In the genomic region with DNA sequence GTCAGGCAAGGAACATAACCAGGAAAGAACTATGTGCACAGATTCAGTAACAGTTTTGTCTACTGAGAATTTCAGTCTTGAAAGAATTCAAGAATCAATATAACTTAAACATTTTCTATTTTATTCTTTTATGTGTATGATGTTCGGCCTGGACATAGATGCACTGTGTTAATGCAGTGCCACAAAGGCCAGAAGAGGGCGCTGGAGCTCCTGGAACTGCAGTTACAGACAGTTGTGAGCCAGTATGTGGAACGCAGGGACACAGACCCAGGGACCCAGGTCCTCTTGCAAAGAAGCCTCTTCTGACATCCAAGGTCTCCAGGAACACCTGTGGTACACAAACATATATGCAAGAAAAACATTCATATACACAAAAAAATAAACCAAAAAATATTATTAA, we compare ENCODE assay signal across 9 mouse cellular contexts. TPM values are rescaled to one million over a fixed set of nuclear protein-coding genes. Genes with fewer than 3 reads are reported as not detected.
A peak's percentile ranks its signal among the peaks of the same experiment; 100 is the strongest.
DNase-seq lines count a peak whose midpoint lies in the region; ATAC-seq and TF ChIP-seq lines count a peak whose summit lies in the region.
"Had no signal": no experiment of that assay in that cellular context is flagged by ENCODE, and none has a peak within 500 bp of the region (broad histone marks: within the 10 kb centered on the region; RNA-seq: fewer than 3 reads in every experiment).

No protein-coding gene starts in this region.

- H3K4me1 ChIP-seq in lung, postnatal 0 days (ENCODE audit: insufficient read depth, low read depth, low read length) = no peaks in the 10 kb centered on the region

- DNase-seq in cerebellum, postnatal 10 days = peak; percentile 26 to 33
- DNase-seq in cerebellum, adult 8-10 months = no peak
- no peak for DNase-seq in lung, postnatal 0 days (ENCODE audit: low spot score)
- no peak for DNase-seq in lung, postnatal 25 days (ENCODE audit: low spot score)
- DNase-seq in c-Kit-positive CD71-positive TER-119-negative erythroid progenitor cells, embryonic 14.5 days (ENCODE audit: low read depth) = peak; percentile 46
- peak; percentile 60 for DNase-seq in splenic B cell, adult 2 months (ENCODE audit: low read depth, low spot score)
- no peak for DNase-seq in layer of hippocampus, adult 9-11 months
- no peak for DNase-seq in left cerebral cortex, postnatal 4 days

- H3K27ac ChIP-seq in lung, postnatal 0 days (ENCODE audit: low read length) = no peak overlapping the region
- H3K27ac ChIP-seq: heart, embryonic 15.5 days had no signal

- H3K9me3 ChIP-seq in lung, postnatal 0 days (ENCODE audit: low read length) = no peaks in the 10 kb centered on the region
- H3K9me3 ChIP-seq: heart, embryonic 15.5 days had no signal

- peak; percentile 51 for TF ChIP-seq CTCF in lung, postnatal 0 days (IDR thresholded peaks at IDR 0.05)

- WGBS in lung, postnatal 0 days = 59% methylated on average over 3 of the region's 3 CpGs

- no peak for ATAC-seq in lung, postnatal 0 days

- H3K36me3 ChIP-seq in lung, postnatal 0 days (ENCODE audit: insufficient read depth, low read length) = peaks cover 3% of the 10 kb centered on the region; the same call in 1 of the 2 replicates
- H3K36me3 ChIP-seq in splenic B cell, adult 2 months (ENCODE audit: control insufficient read depth, insufficient read depth, low read length, poor library complexity, severe bottlenecking) = no peaks in the 10 kb centered on the region; the same call in 1 of the 2 replicates

- H3K27me3 ChIP-seq in lung, postnatal 0 days (replicated peaks; ENCODE audit: insufficient read depth, low read length) = no peaks in the 10 kb centered on the region
- H3K27me3 ChIP-seq in splenic B cell, adult 2 months (ENCODE audit: control insufficient read depth, insufficient read depth, low read length, poor library complexity, severe bottlenecking) = no peaks in the 10 kb centered on the region
- H3K27me3 ChIP-seq: heart, embryonic 15.5 days had no signal

- no peak overlapping the region for H3K4me3 ChIP-seq in lung, postnatal 0 days (ENCODE audit: low read depth, low read length)
- H3K4me3 ChIP-seq: heart, embryonic 15.5 days had no signal

- no peak overlapping the region for H3K9ac ChIP-seq in lung, postnatal 0 days (replicated peaks; ENCODE audit: low read depth)
- H3K9ac ChIP-seq: heart, embryonic 15.5 days had no signal

- intact Hi-C loops in left cerebral cortex, postnatal 4 days (cut with DNase I) = no loop called here

- TF ChIP-seq EP300 in lung, postnatal 0 days (IDR thresholded peaks at IDR 0.05) = no peak

- no peak overlapping the region for H3K4me2 ChIP-seq in lung, postnatal 0 days (replicated peaks; ENCODE audit: low read depth, low read length)
- H3K4me2 ChIP-seq: heart, embryonic 15.5 days had no signal

RNA-seq across cellular contexts. Expression of gene Vps11, which starts 3.0 kb away (rescaled TPM):
- 24.5 and 26.1 TPM in 2 replicates for polyA plus RNA-seq in lung, postnatal 0 days (2015; fragmentation: Nextera tagmentation; extraction: Ambion mirVana)
- 10 to 100 TPM; 39.5 to 45.9 TPM for total RNA-seq in left cerebral cortex, postnatal 4 days (2021)

RNA-seq across cellular contexts. Expression of gene Hyou1, which starts 14.8 kb away (rescaled TPM):
- polyA plus RNA-seq in lung, postnatal 0 days (2015; fragmentation: Nextera tagmentation; extraction: Ambion mirVana) = 11.1 and 11.4 TPM in 2 replicates
- total RNA-seq in left cerebral cortex, postnatal 4 days (2021) = 10 to 100 TPM; 87.2 to 90.0 TPM

RNA-seq across cellular contexts. Expression of gene Hmbs, which starts 20.5 kb away (rescaled TPM):
- 57.5 and 59.3 TPM in 2 replicates for polyA plus RNA-seq in lung, postnatal 0 days (2015; fragmentation: Nextera tagmentation; extraction: Ambion mirVana)
- total RNA-seq in left cerebral cortex, postnatal 4 days (2021) = 10 to 100 TPM; 21.5 to 23.8 TPM

RNA-seq across cellular contexts. Expression of gene H2afx, which starts 30.0 kb away (rescaled TPM):
- 50.0 and 52.7 TPM in 2 replicates for polyA plus RNA-seq in lung, postnatal 0 days (2015; fragmentation: Nextera tagmentation; extraction: Ambion mirVana)
- 10 to 100 TPM; 81.0 to 82.7 TPM for total RNA-seq in left cerebral cortex, postnatal 4 days (2021)

RNA-seq across cellular contexts. Expression of gene Slc37a4, which starts 32.2 kb away (rescaled TPM):
- polyA plus RNA-seq in lung, postnatal 0 days (2015; fragmentation: Nextera tagmentation; extraction: Ambion mirVana) = 14.7 and 17.7 TPM in 2 replicates
- total RNA-seq in left cerebral cortex, postnatal 4 days (2021) = 10 to 100 TPM; 41.5 to 44.9 TPM

Comparison
In these comparisons a context has a peak if more than half of its experiments do, and no peak if none do; other contexts are left out.
1. DNase-seq: peak in cerebellum, postnatal 10 days (2 of 2), c-Kit-positive CD71-positive TER-119-negative erythroid progenitor cells, embryonic 14.5 days (single experiment) and splenic B cell, adult 2 months (single experiment); none in cerebellum, adult 8-10 months (single experiment), lung, postnatal 0 days (single experiment), lung, postnatal 25 days (single experiment), layer of hippocampus, adult 9-11 months (single experiment) and left cerebral cortex, postnatal 4 days (single experiment).